Mouse (Mus musculus): ENCODE results near the gene Dvl1.

Gene Dvl1

DNA sequence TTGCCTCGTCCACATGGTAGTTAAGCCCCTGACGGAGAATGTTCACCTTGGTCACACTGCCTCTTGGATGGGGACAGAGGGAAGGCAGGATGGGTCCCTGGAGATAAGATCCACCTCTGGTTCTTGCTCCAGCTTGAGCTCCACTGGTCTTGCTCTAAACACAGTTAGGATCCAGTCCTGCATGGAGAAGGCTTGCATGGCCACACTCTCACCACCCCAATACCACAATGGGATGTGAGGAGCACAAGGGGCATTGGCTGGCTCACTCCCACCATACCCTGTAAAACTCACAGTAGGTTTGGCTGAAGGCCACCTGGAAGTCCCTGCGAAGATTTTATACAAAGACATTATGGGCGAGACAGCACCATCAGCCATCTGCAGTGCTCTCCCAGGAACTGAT is 61.5 kb downstream of the Dvl1 start:
- no peak for DNase-seq
